Mouse (Mus musculus) cerebellum, postnatal 36 days (tissue): ENCODE data around the gene Gabrb1.
"Not testable (repeated sequence)": the region's sequence is repeated elsewhere in the genome, so short reads cannot be mapped to it uniquely, and the experiment has no call there.

Source experiments
- DNase-seq, 2 experiments: peaks; one replicate each; pipeline ENCODE4 v3.0.0; 2021 to 2022; ENCODE audit warnings: mixed read lengths in 2 of 2

Gene Gabrb1

DNA sequence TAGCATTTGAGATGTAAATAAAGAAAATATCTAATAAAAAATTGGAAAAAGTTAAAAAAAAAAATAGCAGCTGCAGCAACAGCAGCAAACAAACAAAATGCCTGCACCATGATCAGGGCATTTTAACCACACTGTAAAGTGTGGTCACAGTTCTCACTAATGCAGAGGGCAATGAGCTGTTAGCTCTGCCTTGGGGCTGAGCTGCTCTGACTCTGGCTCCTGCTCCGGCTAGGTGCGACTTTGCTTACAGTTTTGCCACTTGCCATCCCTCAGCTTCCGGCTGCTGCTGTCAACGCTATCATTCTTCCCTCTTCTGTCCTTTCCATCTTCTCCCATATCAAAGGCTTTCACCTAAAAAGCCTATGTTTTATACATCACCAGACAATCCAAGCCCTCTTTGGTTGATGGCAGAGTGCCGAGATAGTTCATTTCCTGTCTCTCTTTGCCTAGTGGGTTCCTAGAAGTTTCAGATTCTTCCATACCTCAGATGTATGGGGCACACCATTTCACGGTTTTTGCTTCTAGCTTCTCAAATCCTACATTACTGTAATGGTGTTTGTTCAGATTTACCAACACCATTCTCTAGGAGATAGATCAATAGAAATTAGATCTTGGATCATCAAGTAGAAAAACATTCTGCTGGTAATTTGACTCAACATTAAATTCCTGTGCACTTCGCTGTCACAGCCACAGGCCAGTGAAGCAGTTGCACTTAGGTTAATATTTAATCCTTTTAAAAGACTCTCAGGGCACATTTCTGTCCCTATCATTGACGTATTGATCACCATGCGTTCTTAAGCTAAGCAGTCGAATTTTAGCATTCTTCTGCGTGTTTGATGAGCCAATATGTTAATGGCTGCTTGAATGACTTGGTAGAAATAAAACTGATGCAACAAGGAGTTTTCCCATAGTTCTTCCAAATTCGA is 385.6 kb downstream of the Gabrb1 start:
- DNase-seq, result no peak

DNA sequence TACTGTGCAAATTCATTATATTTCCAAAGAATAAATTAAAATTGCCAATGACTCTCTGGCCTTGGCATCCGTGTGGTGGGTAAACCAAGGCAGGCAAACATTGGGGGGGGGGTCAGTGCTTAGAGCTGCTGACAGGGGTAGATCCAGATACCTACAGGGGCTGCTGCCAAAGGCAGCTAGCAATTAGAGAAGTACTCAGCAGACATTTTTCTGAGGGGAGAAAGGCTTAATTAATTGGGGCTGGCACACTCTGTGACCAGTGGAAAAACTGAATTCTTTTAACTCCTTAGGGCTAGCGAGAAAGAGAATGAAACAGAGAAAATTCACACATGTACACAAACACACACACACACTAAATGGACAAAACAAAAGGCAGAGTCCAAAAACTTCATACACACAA is 388.3 kb downstream of the Gabrb1 start:
- DNase-seq, result no peak

DNA sequence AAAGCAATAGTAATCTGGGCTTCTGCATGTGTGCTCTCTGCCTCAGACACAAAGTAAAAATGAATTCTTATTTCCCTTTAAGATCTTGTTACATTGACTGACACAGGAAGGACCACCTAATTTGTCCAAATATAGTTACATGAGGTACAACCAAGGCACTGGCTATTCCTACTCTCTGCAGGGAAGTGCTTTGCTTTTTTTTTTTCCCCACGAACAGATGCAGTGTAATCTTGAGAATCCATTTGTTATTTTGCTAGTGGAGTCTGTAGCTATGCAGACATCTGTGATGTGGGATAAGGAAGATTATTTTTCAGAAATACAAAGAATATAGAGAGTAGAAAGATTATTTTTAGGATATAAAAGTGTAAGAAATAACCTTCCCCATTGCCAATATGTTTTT is 406.2 kb downstream of the Gabrb1 start:
- no peak for DNase-seq

DNA sequence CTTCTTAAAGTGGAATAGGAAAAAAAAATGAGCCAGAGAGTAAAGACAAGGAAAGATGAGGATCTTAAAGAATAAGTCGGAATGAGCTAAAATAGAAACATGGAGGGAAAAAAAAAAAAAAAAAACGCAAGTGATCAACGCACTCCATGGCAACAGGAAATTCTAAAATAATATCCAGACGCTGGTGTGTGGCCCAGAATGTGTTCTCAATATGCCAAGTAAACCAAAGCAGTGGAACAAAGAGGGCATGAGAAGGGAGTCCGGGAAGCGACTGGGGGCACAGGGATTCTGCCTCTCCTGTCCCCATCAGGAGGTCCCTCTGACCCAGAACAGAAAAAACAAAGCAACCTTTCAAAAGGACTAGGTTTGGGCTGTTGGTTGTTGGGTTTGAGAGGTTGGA is 410.9 kb downstream of the Gabrb1 start:
- DNase-seq, result peak in 1 of 2 experiments; percentile 6

DNA sequence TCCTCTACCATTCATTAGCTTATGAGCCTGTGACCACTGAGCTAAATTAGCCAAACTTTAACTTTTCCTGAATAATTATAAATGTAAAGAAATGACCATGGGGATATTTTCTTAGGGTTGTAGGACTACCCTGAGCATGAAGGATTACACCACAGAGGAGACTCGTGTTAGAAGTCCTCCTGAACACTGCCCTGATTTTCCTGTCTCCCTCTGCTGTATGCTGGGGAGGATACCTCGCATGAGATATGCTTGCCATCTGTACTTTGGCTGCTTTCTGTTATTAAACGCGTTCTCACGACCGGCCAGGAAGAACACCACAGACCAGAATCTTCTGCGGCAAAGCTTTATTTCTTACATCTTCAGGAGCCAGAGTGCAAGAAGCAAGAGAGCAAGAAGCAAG is 411.5 kb downstream of the Gabrb1 start:
- not testable (repeated sequence) for DNase-seq

DNA sequence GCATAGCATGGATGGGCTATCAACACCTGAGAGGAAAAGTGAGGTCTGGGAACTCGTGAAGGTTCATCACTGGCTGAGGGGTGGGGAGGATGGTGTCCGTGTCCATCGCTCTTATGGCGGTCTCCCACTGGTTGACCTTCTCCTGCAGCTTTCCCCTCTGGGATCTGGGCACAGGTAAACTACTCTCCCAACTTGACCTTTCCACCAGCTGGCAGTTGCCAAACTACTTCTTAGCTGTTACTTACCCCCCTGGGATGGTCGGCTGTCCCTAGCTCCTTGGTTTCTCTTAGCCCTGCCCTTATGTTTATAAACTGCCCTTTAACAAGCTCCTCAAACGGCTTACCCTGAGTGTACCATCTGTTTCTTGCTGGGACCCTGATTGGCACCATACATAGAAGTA is 418.9 kb downstream of the Gabrb1 start:
- DNase-seq, result peak; percentile 25 to 46

DNA sequence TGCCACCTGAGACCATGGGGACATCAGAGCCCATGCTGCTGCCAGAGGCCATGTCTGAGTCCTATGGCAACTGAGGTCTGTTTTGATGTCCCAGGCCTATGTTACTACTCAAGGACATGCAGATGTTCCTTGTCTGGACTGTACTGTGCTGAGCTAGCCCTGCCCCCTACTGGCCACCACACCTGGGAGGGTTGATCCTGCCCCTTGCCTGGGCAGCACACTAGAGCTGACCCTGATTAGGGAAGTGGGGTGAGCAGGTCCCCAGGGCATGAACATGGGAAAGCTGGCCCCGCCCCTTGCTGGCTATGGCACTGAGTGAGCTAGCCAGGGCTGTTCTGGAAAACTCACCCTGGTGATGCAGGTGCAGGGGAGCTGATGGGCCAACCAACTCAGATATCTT is 428.6 kb downstream of the Gabrb1 start:
- no peak for DNase-seq

DNA sequence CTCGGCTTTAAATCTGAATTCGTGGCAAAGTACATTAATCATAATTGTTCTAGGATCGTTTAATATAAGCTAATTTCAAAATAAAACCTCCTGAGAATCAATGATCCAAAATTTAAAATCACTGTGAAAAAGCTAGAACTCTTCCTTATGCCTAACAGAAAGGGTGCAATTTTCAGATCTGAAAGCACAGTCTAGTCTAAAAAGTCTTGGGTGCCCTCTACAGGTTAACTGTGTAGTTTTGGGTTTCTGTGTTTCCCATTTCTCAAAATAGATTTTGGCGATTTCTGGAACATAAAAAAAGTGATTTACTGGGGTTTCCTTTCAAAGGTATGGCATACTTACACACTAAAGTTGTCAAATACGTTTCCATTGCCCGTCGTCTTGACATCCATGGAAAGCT is 436.7 kb downstream of the Gabrb1 start:
- DNase-seq, result peak in 1 of 2 experiments; percentile 31

DNA sequence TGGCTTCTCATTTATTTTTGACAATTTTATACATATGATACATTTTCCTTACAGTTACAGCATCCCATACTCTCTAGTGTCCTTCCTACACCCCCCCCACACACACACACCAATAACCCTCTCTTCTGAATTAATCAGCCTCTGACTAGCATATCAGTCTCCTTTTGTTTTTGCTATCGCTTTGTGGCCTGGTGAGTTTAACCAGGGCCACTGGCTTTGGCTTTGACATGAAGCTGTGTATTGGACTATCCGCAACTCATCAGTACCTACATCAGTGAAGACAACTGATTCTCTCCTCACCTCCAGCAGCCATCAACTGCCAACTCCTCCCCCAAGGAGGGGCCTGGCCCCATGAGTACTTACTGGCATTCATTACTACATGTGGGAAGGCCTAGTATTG is 437.1 kb downstream of the Gabrb1 start:
- DNase-seq, result no peak

DNA sequence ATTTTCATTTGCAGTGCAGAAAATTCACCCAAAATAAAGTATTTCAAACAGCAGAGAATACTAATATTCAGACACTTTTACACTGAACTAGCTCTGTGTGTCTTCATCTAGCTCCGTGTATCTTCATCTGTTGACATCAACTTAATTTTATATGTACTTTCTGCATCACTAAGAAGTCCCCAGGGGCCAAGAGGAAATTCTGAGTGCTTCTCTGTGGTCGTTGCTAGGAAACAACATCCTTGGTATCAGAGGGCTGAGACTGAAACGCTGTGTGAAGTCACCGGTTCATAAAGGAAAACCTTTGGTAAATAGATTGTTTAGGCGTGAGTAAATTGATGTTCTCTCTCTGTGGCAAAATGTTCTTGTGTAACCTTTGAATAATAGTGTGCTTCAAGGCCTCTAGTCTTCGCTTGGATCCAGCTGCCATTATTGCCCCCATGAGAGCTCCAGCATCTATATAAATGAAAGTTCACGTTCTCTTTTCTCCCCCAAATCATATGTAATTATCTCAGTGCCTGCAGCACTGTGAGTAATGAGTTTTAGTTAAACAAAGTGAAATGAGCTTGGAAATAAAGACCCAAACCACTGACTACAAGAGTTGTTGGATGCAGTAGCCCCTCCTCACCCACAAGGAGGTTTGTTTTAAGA is 446.5 kb downstream of the Gabrb1 start:
- DNase-seq, result no peak

DNA sequence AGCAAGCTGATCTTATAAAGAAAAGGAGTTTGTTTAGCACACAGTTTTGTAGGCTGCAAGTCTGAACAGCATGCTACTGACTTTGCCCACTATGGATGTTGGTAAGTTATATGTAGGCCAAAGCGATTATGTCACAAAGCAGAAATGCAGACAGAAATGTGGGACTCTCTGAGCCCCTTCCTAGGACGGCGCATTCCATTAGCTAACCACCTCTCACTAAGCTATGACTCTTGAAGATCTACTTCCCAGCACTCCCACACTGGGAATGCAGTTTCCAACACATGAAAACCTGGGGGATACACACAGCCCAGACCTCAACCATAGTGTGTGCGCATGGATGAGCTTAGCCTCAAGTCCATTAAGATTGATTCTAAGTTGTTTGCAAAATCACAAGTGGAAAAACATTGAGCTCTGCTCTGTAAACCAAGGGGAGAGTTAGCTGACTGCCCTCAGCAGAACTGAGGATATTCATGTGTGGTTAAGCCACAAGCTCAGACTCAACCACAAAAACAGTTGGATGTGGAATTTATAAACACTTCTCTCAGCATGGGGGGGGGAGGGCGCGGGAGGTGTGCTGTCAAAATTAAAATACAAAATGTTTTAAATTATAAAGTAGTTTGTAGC is 464.6 kb downstream of the Gabrb1 start:
- DNase-seq, result no peak

DNA sequence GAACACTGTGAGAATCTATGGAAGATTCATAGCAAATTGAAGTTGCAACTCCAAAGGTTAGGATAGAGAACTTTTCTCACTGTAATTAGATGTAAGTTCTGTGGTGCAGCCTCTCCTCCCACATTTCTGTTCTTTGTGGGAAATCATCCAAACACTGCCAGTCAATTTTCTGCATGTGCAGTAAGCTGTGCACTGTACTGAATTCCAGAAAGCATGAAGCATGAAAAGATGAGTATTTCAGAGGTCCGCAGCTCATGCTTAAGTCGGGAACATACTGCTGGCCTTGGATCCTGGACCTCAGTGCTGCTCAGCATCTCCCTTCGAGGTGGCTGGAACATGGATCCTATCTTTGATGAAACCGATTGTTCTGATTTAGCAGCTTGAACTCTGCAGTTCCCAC is 468.8 kb downstream of the Gabrb1 start:
- DNase-seq, result no peak

DNA sequence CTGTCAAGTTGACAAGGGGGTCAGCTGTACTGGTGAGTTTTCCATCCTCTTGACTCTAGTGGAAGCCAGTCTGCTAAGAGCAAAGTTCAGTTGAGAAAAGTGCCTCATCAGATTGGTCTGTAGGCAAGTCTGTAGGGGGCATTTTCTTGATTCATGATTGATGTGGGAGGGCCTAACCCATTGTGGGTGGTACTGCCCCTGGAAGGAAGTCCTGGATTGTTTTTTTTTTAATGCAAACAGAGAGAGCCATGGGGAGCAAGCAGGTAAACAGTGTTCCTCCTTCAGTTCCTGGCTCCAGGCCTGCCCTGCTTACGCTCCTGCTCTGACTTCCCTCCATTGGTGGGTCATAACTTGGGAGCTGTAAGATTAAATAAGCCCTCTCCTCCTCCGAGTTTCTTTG is 476.0 kb downstream of the Gabrb1 start:
- DNase-seq, result no peak

DNA sequence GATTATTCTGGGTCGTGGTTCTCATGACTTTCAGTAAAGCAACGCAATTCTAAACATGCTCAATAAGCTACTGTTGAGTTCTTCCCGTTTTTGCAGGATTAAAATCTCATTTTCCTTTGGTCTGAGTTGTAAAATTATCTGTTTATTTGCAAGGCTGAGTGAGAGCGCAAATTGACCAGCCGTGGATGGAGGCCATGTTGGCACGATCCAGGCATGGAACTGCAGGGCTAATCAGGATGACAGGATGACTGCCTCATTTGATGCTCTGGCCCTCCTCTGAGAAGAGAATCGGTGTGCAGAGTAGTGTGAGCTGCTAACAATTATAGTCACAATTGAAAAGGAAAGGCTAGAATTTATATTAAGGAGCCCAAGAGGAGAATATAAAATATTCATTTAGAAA is 480.3 kb downstream of the Gabrb1 start:
- no peak for DNase-seq

DNA sequence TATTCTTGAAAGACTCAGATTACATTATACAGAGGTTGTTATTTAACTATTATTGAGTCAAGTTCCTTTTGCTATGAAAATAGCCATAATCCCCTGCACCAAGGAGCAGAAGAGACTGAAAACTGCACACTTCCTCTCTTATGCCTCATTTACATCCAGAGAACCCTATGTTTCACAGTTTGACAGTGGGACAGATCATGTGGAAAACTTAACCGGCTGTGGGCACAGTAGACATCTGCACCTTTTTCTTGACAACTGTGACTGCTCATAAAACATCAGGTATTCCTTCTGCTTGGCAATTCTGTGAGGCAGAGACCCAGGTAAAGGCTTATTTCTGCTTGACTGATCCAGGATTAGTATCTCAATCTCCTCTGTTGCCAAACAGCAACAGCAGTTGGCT is 481.7 kb downstream of the Gabrb1 start:
- no peak for DNase-seq

DNA sequence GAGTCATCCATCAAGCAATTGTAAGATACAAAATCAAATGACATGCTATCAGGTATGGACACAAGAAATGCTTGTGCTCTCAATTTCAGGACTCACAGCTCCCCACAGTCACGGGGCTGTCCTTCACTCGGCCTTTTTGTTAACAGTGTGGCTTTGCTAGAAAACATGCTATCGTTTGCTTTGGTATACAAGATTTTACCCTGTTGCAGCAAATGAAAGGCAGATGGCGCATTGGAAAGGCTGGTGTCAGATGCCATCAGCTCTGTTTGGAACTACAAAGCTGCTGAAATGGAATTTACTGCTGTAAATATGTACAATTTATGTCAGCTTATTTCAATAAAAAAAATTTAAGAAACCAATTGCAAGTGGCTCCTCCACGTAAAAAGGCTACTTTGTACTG is 490.8 kb downstream of the Gabrb1 start:
- DNase-seq, result no peak

DNA sequence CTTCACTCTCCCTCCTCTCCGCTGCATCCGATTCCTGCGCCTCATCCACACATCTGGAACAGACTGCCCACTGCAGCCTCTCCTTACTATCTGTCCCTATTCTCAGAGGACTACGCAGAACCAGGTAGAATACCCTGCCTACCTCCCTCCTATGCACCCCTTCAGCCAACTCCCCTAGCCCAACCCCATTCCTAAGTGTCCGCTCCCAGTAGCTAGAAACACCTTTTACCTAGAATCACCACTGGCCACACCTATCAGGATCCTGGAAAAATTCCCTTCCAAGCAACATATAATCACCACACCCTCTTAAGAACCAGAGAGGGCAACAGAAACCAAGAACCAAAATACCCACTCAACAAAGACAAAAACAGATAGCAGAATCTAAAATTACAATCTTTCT is 493.0 kb downstream of the Gabrb1 start:
- DNase-seq, result no peak

DNA sequence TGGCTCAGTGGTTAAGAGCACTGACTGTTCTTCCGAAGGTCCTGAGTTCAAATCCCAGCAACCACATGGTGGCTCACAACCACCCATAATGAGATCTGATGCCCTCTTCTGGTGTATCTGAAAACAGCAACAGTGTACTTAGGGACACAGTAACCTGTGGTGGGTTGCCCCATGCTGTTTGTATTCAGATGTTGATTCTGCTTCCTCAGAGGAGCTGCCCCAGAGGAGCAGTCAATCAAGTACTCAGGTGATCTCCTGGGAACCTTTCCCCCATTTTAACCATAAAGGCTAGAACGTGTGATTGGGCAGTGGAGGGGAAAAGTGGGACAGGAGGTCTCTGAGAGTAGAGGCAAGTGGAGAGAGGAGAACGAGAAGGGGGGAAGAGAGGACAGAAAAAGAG is 497.8 kb downstream of the Gabrb1 start:
- DNase-seq, result not testable (repeated sequence)

DNA sequence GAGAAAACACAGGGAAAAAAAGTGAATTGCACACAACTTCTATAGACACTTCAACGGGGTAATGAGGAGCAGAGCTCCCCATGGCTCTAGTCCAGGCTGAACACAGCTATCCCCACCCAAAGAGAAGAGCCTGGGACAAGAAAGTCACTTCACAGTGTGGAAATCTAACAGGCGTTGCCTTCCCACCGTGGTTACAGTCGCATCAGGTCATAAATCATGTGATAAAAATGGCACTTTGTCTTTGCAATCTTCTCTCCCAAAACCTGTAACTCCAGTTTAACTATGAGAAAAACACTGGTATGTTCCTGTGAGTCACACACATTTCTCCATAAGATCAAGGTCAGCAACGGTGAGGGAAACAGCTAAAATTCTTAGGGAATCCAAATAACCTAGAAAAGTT is 498.7 kb downstream of the Gabrb1 start:
- DNase-seq, result no peak

DNA sequence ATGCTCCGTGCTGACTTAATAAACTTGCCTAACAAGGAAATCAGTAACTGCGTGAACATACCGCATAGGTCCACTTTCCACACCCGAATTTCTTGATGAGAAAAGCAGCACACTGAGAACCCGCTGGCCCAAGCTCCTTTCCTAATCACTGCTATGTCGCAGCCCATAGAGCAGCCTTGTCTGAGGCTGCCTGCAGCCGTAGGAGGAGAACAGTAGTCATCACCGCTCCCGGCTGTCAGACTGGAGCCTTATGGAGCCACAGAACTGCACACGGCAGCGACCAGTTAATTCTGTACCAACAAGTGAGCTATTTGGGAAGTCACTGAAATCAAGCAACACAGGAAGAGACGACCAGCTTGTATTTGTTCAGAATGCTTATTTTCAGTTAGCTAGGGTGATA is 500.8 kb downstream of the Gabrb1 start:
- DNase-seq, result no peak

DNA sequence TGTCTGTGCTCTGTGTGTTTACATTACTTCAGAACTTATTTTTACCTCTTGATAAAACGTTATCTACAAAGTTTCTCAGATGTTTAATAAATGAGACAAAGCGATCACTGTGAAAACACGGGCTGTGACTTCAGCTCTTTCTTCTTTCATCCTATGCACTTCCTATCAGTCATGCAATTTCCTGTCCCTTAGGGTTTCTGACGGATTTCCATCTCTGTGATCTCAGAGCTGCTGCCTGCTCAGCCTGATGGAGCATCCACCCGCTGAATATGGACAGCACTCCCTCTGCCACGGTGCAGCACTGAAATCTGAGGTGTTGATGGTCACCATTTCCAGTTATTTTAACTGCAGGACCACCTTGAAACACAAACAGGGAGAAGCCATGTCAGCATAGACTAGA is 501.6 kb downstream of the Gabrb1 start:
- DNase-seq, result no peak

DNA sequence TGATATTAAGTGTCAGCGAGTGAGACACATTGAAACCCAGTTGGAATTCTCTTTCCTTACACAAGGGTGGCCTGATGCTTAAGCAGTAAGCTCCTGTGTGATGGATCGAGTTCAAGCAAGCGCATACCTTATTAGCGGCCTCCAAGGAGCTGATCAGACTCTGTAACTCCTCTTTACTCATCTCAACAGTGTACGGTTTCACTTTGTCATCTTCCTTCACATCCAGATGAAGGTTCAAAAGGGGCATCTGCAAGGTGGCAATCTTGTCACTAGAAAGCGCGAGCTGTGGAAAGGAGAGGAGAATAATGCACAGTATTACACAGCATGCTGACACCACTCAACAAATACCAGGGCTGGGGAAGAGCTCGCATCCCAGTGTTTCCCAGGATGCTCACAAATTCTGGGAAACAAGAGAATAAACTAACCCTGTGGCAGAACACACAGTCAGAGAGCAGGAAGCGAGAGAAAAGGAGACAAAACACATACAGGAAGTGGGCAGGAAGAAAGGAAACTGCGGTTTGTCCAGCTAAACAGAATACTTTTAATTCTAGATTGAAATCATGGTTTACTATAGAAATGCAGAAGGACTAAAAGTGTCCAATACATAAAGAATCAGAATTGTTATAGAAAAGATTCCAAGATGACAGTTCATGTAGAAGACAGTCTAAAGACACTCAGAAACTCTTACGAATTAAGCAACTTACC is 503.0 kb downstream of the Gabrb1 start:
- no peak for DNase-seq

DNA sequence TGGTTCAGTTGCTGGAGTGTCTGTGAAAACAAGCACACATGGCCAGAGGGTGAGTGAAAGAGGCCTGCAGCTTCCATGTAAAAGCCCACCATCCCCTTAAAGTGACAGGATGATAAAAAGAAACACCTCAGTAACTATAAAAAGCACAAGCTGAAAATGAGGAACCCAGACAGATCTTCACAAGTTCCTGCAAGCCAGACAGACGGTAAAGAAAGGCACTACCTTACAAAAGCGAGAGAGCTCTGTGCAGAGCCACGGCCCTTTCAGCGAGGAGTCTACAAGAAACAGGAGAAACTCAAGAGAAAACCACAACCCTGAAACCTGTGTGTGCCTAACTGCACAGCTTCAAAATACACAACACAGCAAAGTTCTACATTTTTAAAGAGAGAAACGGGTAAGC is 504.9 kb downstream of the Gabrb1 start:
- DNase-seq, result no peak
